Mouse (Mus musculus) hindbrain, embryonic 14.5 days (tissue): ENCODE data around the gene Cobl. TPM values are rescaled to one million over a fixed set of nuclear protein-coding genes. Genes with fewer than 3 reads are reported as not detected.

ENCODE experiments used
- ATAC-seq: fragments of 200-750 bp; cut with Nextera tagmentation; 2 replicates; pipeline ENCODE4 v1.8.0; 2017; ENCODE audit warnings: moderate number of reproducible peaks, mild to moderate bottlenecking, moderate TSS enrichment, moderate library complexity; ENCODE audit not compliant: low FRiP score
- DNase-seq: peaks from one replicate; pipeline ENCODE4 v3.0.0-alpha.2; 2015; ENCODE audit warnings: low spot score
- H3K27ac ChIP-seq: fragments of 300-500 bp; sonication (generic); 2 replicates; pipeline ENCODE4 v1.5.1; 2014; ENCODE audit warnings: mild to moderate bottlenecking, moderate library complexity
- H3K27me3 ChIP-seq: fragments of 300-500 bp; sonication (generic); 2 replicates; pipeline ENCODE4 v1.6.1; 2014; ENCODE audit warnings: mild to moderate bottlenecking, low read length, mixed read lengths; ENCODE audit not compliant: control insufficient read depth, insufficient read depth
- H3K36me3 ChIP-seq: fragments of 300-500 bp; sonication (generic); replicated peaks from 2 replicates; pipeline ENCODE4 v1.6.1; 2014; ENCODE audit not compliant: control insufficient read depth, insufficient read depth
- H3K4me1 ChIP-seq: fragments of 300-500 bp; sonication (generic); replicated peaks from 2 replicates; pipeline ENCODE4 v1.6.1; 2014; ENCODE audit warnings: antibody characterized with exemption, low read length, mixed read lengths; ENCODE audit not compliant: control insufficient read depth, insufficient read depth
- H3K4me2 ChIP-seq: fragments of 300-500 bp; sonication (generic); replicated peaks from 2 replicates; pipeline ENCODE4 v1.6.1; 2014; ENCODE audit warnings: mild to moderate bottlenecking, moderate library complexity
- H3K4me3 ChIP-seq: fragments of 300-500 bp; sonication (generic); replicated peaks from 2 replicates; pipeline ENCODE4 v1.5.1; 2014; ENCODE audit warnings: mild to moderate bottlenecking, low read length
- H3K9ac ChIP-seq: fragments of 300-500 bp; sonication (generic); 2 replicates; pipeline ENCODE4 v1.6.1; 2014
- H3K9me3 ChIP-seq: fragments of 300-500 bp; sonication (generic); 2 replicates; pipeline ENCODE4 v1.6.1; 2016; ENCODE audit warnings: low read length; ENCODE audit not compliant: control insufficient read depth
- WGBS: fragments of 180-500 bp; shearing (Covaris S2); extraction: QIAGEN DNeasy Blood & Tissue Kit; methylation state at CpG from one replicate; pipeline ENCODE4 v1.1.7; 2014; 5-methylcytosine and 5-hydroxymethylcytosine counted together
- polyA plus RNA-seq: library from polyadenylated mRNA; unstranded; fragments of >200 nt; fragmentation: Nextera tagmentation; extraction: Ambion mirVana; gene quantifications from 2 replicates; pipeline ENCODE4 v1.2.1, GENCODE M21; 2014

Cobl gene
- polyA plus RNA-seq = 15.3 and 15.7 TPM in 2 replicates

DNA sequence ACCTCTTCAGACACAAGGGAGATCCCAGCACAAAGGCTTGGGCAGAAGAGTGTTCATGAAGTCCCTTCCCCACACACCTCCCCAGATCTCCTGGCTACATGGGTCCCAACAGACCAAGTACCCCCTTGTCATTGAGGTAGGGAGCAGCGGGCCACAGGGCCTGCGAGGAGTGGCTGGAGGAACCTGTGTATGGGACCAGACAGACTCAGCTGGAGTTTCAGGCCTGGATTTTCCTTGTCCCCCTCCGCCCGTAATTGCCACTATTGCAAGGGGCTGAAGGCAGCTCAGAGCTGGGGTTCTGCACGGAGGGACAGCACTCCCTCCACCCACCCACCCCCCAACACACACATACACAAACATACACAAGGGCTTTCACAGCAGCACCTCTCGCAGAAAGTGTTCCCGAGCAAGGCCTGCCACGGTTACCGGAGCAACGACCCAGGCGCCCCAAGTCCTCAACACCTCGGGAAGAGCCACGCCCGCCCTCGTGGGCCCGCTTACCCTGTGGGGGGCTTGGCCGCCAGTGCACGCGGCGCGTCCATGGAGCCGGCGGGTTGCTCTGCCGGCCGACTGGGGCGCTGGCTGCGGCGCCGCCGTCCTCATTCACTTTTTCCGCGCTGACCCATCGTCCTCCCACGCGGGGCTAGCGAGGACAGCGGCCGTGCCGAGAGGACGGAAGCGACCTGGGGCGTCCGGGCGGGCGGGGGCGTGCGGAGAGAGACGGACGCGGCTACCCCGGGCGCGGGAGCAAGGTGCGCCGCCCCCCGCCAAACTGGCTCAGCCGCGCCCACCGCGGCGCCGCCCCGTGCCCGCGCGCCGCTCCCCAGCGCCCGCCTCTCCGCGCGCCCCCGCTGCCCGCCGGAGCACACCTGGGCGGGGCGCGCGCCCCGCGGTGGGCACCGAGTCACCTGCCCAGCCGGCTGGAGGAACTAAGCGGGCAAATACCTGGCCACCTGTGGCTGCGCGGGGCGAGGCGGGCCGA lies at the start of gene Cobl:
TSS of gene Cobl (minus strand) at position 780 of the 982 bp plus-strand sequence.
- H3K4me2 ChIP-seq = peak within 1 kb of the TSS; percentile 93
- peak within 1 kb of the TSS; percentile 64 for H3K9ac ChIP-seq
- H3K4me3 ChIP-seq = peak within 1 kb of the TSS; percentile 74
- ATAC-seq (peak; percentile 72), DNase-seq (peak; percentile 50)
- no peaks in the 10 kb centered on the region for H3K9me3 ChIP-seq
- no peaks in the 10 kb centered on the region for H3K36me3 ChIP-seq
- 1% methylated on average over 56 of the region's 89 CpGs for WGBS
- peaks cover 18% of the 10 kb centered on the region for H3K27me3 ChIP-seq
- H3K27ac ChIP-seq = no peak within 1 kb of the TSS; the same call in 1 of the 2 replicates
- H3K4me1 ChIP-seq = peaks cover 10% of the 10 kb centered on the region

DNA sequence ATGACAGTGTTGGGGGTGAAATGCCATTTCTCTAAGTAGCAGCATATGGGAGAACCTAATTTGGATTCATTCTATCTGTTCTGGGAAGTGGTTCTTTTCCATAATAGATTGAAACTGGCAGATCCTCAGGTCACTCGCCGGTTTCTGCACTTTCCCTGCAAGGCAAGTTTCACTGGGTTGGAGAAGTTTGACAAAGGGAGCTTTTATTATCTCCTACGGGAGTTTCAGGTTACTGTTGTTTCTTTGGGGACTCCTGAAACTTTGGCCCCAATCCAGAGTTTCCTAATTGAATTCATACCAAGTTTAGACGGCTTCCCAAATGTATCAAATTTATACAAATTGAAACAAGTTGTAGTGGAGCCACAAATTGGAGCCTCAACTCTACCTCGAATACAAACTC lies 49.0 kb upstream of the Cobl start:
- no peak for ATAC-seq
- Histone ChIP-seq H3K4me2 (no peak overlapping the region), H3K27ac (no peak overlapping the region), H3K36me3 (no peaks in the 10 kb centered on the region), H3K27me3 (no peaks in the 10 kb centered on the region), H3K9ac (no peak overlapping the region), H3K4me1 (no peaks in the 10 kb centered on the region), H3K4me3 (no peak overlapping the region), H3K9me3 (no peaks in the 10 kb centered on the region)
- WGBS = 69% methylated on average over 5 of the region's 5 CpGs
- DNase-seq = no peak

DNA sequence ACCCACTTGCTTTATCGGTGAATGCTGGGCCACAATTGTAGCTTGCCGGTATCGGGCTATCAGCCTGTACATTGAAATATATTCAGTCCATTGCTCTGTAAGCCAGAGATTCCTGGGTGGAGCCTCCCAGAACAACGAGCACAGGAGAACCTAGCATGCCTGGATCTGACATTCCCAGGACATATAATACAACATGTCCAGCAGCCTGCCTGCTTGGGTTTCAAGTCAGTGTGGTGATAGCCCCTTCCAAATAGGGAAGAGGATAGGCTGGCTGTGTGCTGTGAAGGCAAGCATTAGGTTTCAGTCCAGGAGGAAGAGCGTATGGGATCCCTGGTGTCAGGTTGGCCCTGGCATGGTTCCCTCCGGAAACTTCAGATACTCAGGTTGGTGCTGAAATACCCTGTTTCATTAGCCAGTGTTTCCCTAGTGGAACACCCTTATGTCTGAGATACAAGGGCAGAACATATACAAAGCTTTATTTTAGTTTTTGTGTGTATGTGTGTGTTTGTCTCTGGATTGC lies 41.7 kb upstream of the Cobl start:
- Histone ChIP-seq H3K4me1 (no peaks in the 10 kb centered on the region), H3K4me3 (no peak overlapping the region), H3K9ac (no peak overlapping the region), H3K27ac (no peak overlapping the region), H3K27me3 (no peaks in the 10 kb centered on the region), H3K4me2 (no peak overlapping the region), H3K36me3 (no peaks in the 10 kb centered on the region), H3K9me3 (no peaks in the 10 kb centered on the region)
- 90% methylated on average over 6 of the region's 6 CpGs for whole genome bisulfite sequencing
- DNase-seq (no peak), ATAC-seq (no peak)

DNA sequence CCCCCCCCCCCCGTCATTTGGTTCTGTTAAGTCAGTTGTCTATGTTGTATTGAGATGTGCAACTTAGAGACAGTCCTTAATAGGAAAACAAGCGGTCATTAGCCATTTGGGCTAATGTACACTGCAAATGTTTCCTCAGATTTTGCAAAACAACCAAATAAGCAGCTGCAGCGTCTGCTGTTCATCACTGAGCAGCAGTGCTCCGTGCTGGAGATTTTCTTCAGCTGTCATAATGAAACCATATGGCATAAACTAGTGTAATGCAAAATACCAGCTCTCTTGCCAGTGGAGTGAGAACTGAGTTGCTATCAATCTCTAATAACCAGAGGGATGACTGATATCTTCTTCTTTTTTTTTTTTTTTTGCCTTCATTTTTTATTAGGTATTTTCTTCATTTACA lies 39.0 kb upstream of the Cobl start:
- ATAC-seq (no peak), DNase-seq (no peak)
- WGBS = 82% methylated on average over 4 of the region's 4 CpGs
- no peaks in the 10 kb centered on the region for H3K9me3 ChIP-seq
- H3K9ac ChIP-seq = no peak overlapping the region
- H3K36me3 ChIP-seq = no peaks in the 10 kb centered on the region
- no peaks in the 10 kb centered on the region for H3K4me1 ChIP-seq
- H3K4me2 ChIP-seq = no peak overlapping the region
- H3K27me3 ChIP-seq = no peaks in the 10 kb centered on the region
- no peak overlapping the region for H3K27ac ChIP-seq
- H3K4me3 ChIP-seq = no peak overlapping the region

DNA sequence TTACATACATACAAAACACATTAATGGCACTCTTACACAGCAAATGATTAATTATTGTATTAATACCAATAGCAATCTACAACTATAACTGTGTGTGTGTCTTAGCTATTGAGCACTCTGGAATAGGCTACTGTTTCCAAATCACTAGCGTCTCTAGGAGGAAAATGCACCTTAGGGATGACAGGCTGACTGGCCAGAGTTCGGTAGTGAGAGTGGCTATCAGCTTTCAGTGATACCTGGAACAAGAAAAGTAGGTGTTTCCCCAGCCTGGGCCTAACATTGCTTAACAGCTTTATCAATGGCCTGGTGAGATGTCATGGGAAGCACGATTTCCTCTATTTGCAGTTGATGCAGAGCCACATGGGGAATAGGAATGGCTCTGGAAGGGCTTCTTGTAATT lies 37.0 kb upstream of the Cobl start:
- 85% methylated on average over 3 of the region's 3 CpGs for WGBS
- H3K36me3 ChIP-seq = no peaks in the 10 kb centered on the region

DNA sequence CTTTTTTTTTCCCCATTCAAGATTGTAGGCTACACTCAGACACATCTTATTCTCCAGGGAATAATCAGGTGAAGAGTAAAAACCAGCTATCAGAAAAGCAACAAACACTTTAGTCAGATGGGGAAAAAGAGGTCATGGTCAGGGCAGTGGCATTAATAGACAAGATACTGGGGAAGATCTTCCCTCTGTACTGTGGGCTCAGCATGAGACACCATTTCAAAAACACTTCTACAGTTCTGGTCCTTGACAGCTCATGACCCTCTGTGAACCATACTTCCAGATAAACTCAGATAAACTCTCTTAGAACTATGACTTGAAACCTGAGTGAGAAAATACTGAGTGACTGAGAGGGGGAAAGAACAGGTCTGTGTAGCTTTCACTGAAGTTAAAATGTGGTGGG lies 29.0 kb upstream of the Cobl start:
- Histone ChIP-seq H3K9me3 (no peaks in the 10 kb centered on the region), H3K27ac (no peak overlapping the region), H3K27me3 (no peaks in the 10 kb centered on the region), H3K4me3 (no peak overlapping the region), H3K9ac (no peak overlapping the region), H3K4me2 (no peak overlapping the region), H3K36me3 (no peaks in the 10 kb centered on the region), H3K4me1 (no peaks in the 10 kb centered on the region)
- ATAC-seq = no peak
- DNase-seq = no peak

More for the DNA sequence above, 37.0 kb upstream of the Cobl start:
- DNase-seq = no peak
- H3K9me3 ChIP-seq = no peaks in the 10 kb centered on the region
- H3K4me3 ChIP-seq = no peak overlapping the region
- no peak for ATAC-seq
- no peaks in the 10 kb centered on the region for H3K4me1 ChIP-seq
- H3K27me3 ChIP-seq = no peaks in the 10 kb centered on the region
- no peak overlapping the region for H3K9ac ChIP-seq
- no peak overlapping the region for H3K27ac ChIP-seq
- H3K4me2 ChIP-seq = no peak overlapping the region

DNA sequence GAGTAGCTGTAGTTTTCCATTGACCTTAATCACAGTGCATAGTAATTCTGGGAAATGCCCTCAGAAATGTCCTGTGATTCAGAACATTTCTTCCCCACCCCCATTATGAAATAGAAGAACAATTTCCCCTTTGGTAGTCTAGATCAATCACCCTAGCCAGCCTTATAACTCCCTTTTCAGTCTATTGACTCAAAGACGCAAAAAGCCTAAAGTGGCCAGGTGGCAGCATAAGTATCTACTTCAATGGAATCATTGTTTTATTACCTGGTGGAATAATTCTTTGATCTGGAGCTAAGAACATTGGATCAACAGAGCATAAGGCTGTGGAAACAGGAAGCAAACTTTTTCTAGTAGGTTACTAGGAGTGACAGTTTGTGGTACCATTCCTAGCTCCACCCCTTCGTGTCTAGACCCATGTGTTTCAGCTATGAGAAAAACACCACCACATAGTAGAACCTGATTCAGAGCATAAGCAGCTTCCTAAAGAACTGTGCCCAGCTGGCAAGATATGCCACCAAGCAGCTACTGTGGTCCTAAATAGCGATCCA lies 15.2 kb upstream of the Cobl start:
- Histone ChIP-seq H3K4me1 (no peaks in the 10 kb centered on the region), H3K36me3 (no peaks in the 10 kb centered on the region), H3K9ac (no peak overlapping the region), H3K4me3 (no peak overlapping the region), H3K4me2 (no peak overlapping the region), H3K9me3 (no peaks in the 10 kb centered on the region), H3K27me3 (no peaks in the 10 kb centered on the region), H3K27ac (no peak overlapping the region)
- DNase-seq (no peak), ATAC-seq (no peak)
- WGBS = 95% methylated on average over 3 of the region's 3 CpGs

DNA sequence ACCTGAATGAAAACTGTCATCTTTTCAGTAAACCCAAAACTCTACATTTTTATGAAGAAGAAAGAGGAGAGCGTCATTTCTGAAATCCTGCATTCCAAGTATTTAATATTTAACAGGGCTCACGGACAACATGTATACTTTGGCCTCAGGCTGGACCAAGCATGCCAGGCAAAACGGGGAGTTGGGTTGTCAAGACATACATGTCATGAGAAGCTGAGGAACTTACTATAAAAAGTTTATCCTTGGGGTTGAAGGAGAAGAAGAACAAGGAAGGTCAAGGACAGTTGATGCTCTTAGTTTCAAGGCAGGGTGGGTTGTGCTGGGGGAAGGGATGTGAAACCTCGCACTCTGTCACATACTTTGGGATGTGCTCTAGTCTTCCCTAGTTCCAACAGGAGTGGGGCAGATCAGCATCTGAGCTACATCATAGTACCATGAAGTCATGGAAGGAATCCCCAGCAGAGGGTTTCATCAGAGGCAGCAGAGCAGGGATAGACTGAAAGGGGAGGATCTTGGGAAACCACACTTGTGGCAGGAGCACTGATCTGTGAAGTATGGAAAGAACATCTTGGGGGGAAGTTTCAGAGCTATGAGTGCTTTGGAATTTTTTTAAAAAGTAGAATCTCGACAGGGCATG lies 9.7 kb upstream of the Cobl start:
- 87% methylated on average over 5 of the region's 5 CpGs for WGBS
- Histone ChIP-seq H3K9ac (no peak overlapping the region), H3K4me1 (no peaks in the 10 kb centered on the region), H3K27ac (no peak overlapping the region), H3K36me3 (no peaks in the 10 kb centered on the region), H3K9me3 (no peaks in the 10 kb centered on the region), H3K4me2 (no peak overlapping the region), H3K4me3 (no peak overlapping the region), H3K27me3 (no peaks in the 10 kb centered on the region)
- ATAC-seq = no peak
- no peak for DNase-seq

DNA sequence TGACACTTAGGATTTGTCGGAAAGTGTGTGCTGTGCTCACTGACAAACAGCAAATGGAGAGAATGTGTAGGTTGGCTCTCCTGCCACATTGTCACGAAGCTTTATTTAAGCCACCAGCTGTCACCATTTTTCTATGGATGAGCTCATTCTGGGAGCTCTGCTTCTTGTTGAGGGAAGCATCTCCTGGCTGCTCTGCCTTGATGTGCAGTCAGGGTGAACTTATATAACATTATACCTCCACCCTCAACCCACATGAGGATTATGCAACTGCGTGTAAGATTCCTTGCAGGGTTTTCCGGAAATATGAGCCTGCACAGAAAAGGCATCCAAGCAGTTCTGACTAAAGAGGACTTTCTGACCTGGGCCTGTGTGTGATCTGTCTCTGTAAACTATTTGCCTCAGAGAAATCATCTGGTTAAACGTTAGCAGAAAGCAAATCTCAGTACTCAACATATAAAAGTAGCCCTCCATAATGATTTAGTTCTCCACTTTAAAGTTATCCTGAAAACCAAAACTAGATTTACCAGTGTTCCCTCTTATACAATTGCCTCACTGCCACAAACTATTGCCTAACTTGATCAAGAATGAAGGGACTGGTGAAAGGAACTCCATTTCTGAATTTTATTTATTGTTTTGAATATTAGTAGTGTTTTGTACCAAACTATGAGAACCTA lies 9.0 kb upstream of the Cobl start:
- no peaks in the 10 kb centered on the region for H3K9me3 ChIP-seq
- H3K36me3 ChIP-seq = no peaks in the 10 kb centered on the region
- H3K27ac ChIP-seq = no peak overlapping the region
- H3K27me3 ChIP-seq = no peaks in the 10 kb centered on the region
- H3K4me3 ChIP-seq = no peak overlapping the region
- H3K9ac ChIP-seq = no peak overlapping the region
- no peak for ATAC-seq
- no peak overlapping the region for H3K4me2 ChIP-seq
- DNase-seq = no peak
- 77% methylated on average over 5 of the region's 5 CpGs for WGBS
- H3K4me1 ChIP-seq = no peaks in the 10 kb centered on the region
